Mouse (Mus musculus): ENCODE data around the gene Usp25. TPM values are rescaled to one million over a fixed set of nuclear protein-coding genes. Genes with fewer than 3 reads are reported as not detected.

Usp25 gene
- polyA plus RNA-seq, 1 experiment from 2014 or later: 27.4 TPM

DNA sequence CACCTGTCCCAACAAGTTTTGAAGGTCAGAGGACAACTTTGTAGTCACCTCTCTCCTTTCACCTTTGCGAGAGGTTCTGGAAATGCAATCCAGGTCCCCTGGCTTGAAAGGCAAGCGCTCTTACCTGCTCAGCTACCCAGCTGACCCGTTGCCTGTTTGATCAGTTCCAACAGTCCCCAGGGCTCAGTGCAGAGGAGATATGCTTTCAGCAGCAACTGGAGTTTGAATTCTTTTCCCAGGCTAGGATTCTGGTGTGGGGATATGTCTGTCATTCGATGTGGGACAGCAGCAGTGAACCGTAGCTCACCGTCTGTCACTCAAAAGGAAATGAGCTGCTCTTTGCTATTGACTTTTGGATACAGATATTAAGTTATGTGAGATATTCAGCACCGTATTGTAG, 4.4 kb downstream of the Usp25 start:
- Histone ChIP-seq H3K27ac (no peak overlapping the region), H3K4me1 (peaks cover 26% of the 10 kb centered on the region), H3K9ac (no peak overlapping the region), H3K9me3 (no peaks in the 10 kb centered on the region), H3K4me3 (no peak overlapping the region), H3K27me3 (no peaks in the 10 kb centered on the region), H3K36me3 (no peaks in the 10 kb centered on the region), H3K4me2 (replicated peaks) (no peak overlapping the region)
- WGBS: 49% methylated on average over 7 of the region's 7 CpGs
- ATAC-seq (ENCODE audit: insufficient number of reproducible peaks, insufficient read depth, low FRiP score, low TSS enrichment): no peak

DNA sequence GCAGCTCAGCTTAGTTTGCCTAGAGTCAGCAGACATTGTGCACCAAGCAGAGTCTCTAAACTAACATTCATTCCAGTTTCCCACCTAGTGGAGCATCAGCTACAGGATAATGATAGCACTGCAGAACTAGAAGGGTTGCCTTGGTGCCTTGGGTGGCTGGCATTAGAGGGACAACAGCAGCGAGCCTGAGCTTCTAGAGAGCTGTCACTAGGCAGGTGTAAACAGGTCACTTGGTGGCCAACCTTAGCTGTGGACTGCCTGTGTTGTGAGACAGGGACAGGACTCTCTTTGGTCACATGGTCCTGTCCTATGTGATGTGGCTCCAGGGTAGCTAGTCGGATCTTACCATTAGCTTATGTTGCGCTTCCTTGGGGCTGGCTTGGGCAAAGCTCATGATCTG, 6.7 kb downstream of the Usp25 start:
- Histone ChIP-seq H3K27ac (no peak overlapping the region), H3K9ac (no peak overlapping the region), H3K36me3 (peaks cover 10% of the 10 kb centered on the region), H3K27me3 (no peaks in the 10 kb centered on the region), H3K9me3 (no peaks in the 10 kb centered on the region), H3K4me1 (peaks cover 20% of the 10 kb centered on the region), H3K4me2 (replicated peaks) (no peak overlapping the region; the same call in 1 of the 2 replicates), H3K4me3 (no peak overlapping the region)
- ATAC-seq (ENCODE audit: insufficient number of reproducible peaks, insufficient read depth, low FRiP score, low TSS enrichment): 0 out of 2 replicates have a peak, but pooled peaks have one; percentile 41
- WGBS: 43% methylated on average over 3 of the region's 3 CpGs

DNA sequence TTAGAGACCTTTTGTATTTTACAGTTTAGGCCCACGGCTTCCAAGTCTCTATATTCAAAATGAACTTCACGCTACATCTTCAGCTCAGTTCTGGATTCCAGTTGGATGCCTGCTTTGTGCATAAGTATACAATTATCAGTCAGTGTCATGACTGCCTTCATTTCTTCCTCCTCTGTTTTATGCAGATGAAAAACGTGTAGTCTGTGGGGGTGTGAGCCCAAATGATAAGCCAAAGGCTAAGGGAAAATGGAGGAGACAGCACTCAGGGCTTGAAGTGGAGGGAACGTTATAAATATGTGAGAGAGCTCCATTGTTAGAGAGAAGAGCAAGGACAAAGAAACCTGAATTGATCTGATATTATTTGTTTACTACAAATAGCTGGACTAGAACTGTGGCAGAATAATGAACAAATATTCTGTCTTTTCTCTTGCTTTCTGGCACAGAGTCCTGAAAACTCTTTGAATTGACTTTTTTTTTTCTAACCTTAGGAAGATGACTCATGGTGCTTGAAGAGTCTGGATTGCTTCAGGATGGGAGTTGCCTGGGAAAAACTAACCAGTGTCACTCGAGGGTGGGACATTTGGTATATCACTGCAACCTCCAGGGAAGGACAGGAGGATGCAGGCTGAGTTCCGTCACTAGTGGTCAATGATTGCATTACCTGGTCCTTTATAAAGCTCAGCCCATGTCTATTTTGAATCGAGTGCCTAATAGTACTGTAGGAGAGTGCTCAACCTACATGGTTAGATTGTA, 10.3 kb downstream of the Usp25 start:
- WGBS: 88% methylated on average over 7 of the region's 7 CpGs
- Histone ChIP-seq H3K9me3 (no peaks in the 10 kb centered on the region), H3K9ac (no peak overlapping the region), H3K4me3 (no peak overlapping the region), H3K4me2 (replicated peaks) (no peak overlapping the region), H3K36me3 (peaks cover 10% of the 10 kb centered on the region), H3K27ac (no peak overlapping the region), H3K27me3 (no peaks in the 10 kb centered on the region), H3K4me1 (peaks cover 18% of the 10 kb centered on the region)
- ATAC-seq (ENCODE audit: insufficient number of reproducible peaks, insufficient read depth, low FRiP score, low TSS enrichment): no peak

DNA sequence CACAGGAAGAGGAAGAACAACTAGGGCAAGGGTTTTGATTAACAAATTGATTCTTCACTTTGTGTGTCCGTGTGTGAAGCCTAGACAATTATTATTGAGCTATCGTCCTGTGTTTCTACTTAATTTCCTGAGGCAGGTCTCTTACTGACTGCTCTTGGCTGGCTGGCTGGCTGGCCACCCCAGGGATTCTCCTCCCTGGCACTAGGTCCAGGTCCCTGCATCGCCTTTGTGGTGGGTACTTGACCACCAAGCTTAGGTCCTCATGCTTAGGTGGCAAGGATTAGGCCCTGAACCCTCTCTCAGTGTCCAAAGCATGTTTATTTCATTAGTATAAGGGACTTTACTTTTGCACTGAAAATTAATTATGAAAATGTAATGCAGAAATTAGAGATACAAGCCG, 12.6 kb downstream of the Usp25 start:
- H3K27me3 ChIP-seq: no peaks in the 10 kb centered on the region
- H3K36me3 ChIP-seq: peaks cover 10% of the 10 kb centered on the region
- WGBS: 93% methylated on average over 4 of the region's 4 CpGs
- ATAC-seq (ENCODE audit: insufficient number of reproducible peaks, insufficient read depth, low FRiP score, low TSS enrichment): no peak
- H3K4me1 ChIP-seq: peaks cover 11% of the 10 kb centered on the region; the same call in 1 of the 2 replicates
- H3K4me3 ChIP-seq: no peak overlapping the region
- no peak overlapping the region for H3K4me2 ChIP-seq (replicated peaks)
- no peak overlapping the region for H3K9ac ChIP-seq
- no peaks in the 10 kb centered on the region for H3K9me3 ChIP-seq
- no peak overlapping the region for H3K27ac ChIP-seq

DNA sequence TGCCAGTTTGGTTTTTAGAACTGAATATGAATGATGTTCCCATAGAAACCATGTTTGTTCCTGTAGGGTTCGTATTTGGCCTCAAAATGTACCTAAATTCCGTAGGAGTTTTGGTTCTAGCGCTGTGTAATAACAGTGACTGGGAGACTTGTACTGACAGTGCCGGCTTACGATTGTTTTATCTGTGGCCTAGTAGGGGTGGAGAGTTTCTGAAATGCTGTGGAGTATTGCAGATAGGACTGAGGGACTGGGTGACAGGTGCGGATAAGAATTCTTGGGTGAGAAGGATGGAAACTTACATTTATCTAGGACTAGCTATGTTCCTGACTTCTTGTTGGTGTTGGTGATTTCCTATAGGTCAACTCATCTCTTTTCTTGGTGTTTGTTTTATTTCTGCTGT, 13.4 kb downstream of the Usp25 start:
- Histone ChIP-seq H3K9me3 (no peaks in the 10 kb centered on the region), H3K27me3 (no peaks in the 10 kb centered on the region), H3K9ac (no peak overlapping the region), H3K4me1 (peaks cover 11% of the 10 kb centered on the region; the same call in 1 of the 2 replicates), H3K4me3 (no peak overlapping the region), H3K27ac (no peak overlapping the region), H3K4me2 (replicated peaks) (no peak overlapping the region), H3K36me3 (peaks cover 10% of the 10 kb centered on the region)
- no peak for ATAC-seq (ENCODE audit: insufficient number of reproducible peaks, insufficient read depth, low FRiP score, low TSS enrichment)
- 92% methylated on average over 6 of the region's 6 CpGs for WGBS

DNA sequence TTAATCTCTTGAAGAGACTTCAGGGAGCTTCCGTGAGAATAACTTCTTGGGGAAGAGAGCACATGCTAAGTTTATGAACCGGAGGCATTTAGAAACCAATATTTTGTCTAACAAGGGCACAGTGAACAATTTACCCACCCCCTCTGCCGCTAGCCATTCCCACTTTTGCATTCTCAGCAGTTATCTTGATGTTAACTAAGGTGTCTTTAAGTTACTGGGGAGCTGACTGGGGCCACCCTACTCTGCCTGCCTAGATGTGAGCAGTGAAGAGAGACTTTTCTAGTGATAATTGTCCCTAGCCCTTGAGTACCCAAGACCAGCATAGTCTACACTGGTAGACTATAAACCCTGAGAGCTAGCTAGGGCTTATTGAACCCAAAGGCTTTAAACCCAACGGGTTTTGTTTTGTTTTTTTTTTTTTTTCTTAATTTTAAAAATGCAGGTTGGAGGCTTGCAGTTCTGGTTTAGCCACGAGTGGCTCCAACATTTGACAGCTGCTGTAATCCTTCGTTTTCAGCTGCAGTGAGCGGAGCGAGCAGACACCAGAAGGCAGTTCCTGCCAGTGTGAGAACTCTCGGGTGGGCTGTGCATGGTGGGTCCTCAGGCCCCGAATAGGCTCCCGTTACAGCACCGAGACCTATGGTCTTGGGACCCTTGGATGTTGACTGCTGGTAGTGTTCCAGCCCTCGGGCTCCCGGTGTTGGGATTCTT, 14.6 kb downstream of the Usp25 start:
- Histone ChIP-seq H3K4me1 (peaks cover 11% of the 10 kb centered on the region; the same call in 1 of the 2 replicates), H3K4me2 (replicated peaks) (no peak overlapping the region), H3K36me3 (peaks cover 10% of the 10 kb centered on the region), H3K9me3 (no peaks in the 10 kb centered on the region), H3K9ac (no peak overlapping the region), H3K27ac (no peak overlapping the region), H3K27me3 (no peaks in the 10 kb centered on the region), H3K4me3 (no peak overlapping the region)
- WGBS: 78% methylated on average over 14 of the region's 14 CpGs
- no peak for ATAC-seq (ENCODE audit: insufficient number of reproducible peaks, insufficient read depth, low FRiP score, low TSS enrichment)

DNA sequence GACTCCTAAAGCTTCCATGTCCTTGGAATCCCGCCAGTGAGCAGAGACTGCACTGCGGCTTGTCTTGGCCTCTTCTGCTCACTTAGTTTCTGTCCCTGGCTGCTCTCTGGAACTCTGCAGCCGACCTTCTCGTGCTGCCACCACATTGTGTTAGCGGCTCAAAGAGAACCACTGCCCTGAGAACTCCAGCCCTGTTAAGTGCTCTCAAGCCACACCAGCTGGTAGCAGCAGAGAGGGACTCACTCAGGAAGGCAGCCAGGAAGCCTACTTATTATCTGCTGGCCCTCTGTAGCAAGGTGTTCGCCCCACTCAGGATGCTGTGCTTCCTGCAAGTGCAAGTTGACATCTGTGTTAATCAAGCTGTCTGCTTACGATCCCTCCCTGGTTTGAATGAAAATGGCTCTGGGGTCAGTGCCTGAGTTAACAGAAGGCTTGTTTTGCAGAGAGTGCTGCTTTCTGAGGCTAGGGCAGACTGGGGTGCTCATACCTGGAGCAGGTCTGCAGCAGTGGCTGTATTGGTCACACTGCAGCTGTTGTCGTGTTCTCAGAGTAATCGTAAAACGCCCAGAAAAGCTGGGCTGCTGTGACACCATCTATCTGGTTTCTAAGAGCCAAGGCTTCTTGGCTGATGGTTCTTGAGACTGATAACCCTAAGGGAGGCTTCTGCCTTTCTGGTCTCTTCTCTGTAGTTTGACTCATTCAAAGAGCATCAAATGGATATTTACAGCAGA, 15.3 kb downstream of the Usp25 start:
- Histone ChIP-seq H3K4me1 (peaks cover 11% of the 10 kb centered on the region; the same call in 1 of the 2 replicates), H3K36me3 (peaks cover 10% of the 10 kb centered on the region), H3K9ac (no peak overlapping the region), H3K4me2 (replicated peaks) (no peak overlapping the region), H3K27me3 (no peaks in the 10 kb centered on the region), H3K9me3 (no peaks in the 10 kb centered on the region), H3K27ac (no peak overlapping the region), H3K4me3 (no peak overlapping the region)
- WGBS: 80% methylated on average over 10 of the region's 10 CpGs
- no peak for ATAC-seq (ENCODE audit: insufficient number of reproducible peaks, insufficient read depth, low FRiP score, low TSS enrichment)

DNA sequence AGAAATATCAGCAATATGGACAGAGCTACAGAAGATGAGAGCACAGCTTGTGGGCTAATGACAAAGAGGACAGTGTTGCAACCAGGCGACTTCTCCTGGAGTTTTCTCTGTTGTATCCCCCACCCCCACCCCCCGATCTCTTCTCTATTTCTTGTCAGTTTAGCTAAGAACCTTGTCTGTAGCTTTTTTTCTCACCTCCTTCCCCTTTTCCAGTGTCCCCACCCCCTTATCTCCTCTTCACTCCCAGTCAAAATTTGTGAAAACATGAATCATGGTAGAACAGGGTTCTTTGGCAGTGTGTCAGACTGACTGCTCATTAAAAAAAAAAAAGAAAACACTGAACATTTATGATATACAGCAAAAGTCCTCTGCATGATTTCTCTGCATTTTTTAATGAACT, 16.9 kb downstream of the Usp25 start:
- no peak overlapping the region for H3K27ac ChIP-seq
- H3K9ac ChIP-seq: no peak overlapping the region
- WGBS: 60% methylated on average over 2 of the region's 2 CpGs
- no peak for ATAC-seq (ENCODE audit: insufficient number of reproducible peaks, insufficient read depth, low FRiP score, low TSS enrichment)
- H3K9me3 ChIP-seq: no peaks in the 10 kb centered on the region
- no peak overlapping the region for H3K4me2 ChIP-seq (replicated peaks)
- peaks cover 11% of the 10 kb centered on the region; the same call in 1 of the 2 replicates for H3K4me1 ChIP-seq
- no peak overlapping the region for H3K4me3 ChIP-seq
- H3K36me3 ChIP-seq: no peaks in the 10 kb centered on the region
- H3K27me3 ChIP-seq: no peaks in the 10 kb centered on the region

DNA sequence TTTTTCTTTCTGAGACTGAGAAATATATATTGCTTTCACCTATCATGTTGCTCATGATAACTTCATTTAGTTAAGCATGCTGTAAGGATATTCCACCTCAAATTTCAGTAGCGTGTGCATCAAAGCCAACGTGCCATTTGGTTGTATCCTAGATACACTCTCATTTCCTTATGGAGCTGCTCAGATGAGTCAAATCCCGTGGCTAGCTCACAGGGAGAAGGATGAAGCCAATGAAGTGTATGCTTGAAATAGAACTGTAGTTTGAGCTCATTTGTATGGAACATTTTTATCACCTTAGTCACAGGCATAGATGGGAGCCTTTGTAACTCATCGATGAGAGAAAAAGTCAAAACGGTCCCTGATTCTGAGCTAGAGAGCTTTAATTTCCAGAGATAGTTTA, 20.8 kb downstream of the Usp25 start:
- Histone ChIP-seq H3K4me2 (replicated peaks) (no peak overlapping the region), H3K9ac (no peak overlapping the region), H3K4me3 (no peak overlapping the region), H3K36me3 (0 out of 2 replicates have a peak, but pooled peaks cover 16% of the 10 kb centered on the region), H3K9me3 (no peaks in the 10 kb centered on the region), H3K27me3 (no peaks in the 10 kb centered on the region), H3K27ac (no peak overlapping the region), H3K4me1 (0 out of 2 replicates have a peak, but pooled peaks cover 3% of the 10 kb centered on the region)
- 88% methylated on average over 5 of the region's 5 CpGs for WGBS
- no peak for ATAC-seq (ENCODE audit: insufficient number of reproducible peaks, insufficient read depth, low FRiP score, low TSS enrichment)

DNA sequence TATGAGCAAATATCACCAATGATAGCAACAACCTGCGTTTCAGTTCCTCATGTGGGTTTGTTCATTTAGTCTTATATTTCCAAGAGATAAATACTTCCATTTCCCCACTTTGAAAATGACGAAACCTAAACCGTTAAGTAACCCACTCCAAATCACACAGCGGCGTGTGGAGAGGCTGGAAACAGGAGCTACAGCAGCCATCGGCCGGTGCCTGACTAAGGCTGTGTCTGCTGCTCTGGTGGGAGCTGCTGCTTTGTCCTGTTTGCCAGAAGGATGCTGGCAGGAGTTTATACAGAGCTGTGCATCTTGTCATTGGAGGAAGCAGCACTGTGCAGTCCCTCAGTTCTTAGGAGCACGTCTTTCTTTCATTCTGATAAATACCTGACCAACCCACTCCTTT, 21.2 kb downstream of the Usp25 start:
- Histone ChIP-seq H3K9me3 (no peaks in the 10 kb centered on the region), H3K4me3 (no peak overlapping the region), H3K36me3 (0 out of 2 replicates have a peak, but pooled peaks cover 17% of the 10 kb centered on the region), H3K27ac (no peak overlapping the region), H3K4me2 (replicated peaks) (no peak overlapping the region), H3K9ac (no peak overlapping the region), H3K4me1 (0 out of 2 replicates have a peak, but pooled peaks cover 3% of the 10 kb centered on the region), H3K27me3 (no peaks in the 10 kb centered on the region)
- ATAC-seq (ENCODE audit: insufficient number of reproducible peaks, insufficient read depth, low FRiP score, low TSS enrichment): no peak
- 77% methylated on average over 8 of the region's 8 CpGs for WGBS

DNA sequence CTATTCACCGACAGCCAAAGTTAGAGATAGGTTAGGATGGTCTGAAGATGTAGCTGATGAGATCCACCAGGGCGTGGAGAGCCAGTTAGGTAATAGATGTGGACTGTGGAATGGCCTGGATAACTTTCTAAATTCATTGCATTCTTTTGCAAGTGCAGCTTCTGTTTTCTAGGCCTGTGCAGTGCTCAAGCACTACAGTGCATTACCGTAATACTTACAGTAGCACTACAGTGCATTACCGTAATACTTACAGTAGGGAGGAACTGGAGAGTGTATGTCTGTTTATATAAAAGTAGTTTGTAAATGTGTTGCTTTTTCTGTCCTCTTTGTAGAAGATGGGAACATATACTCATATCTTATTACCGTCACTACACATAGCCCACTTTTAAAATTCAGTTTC, 28.1 kb downstream of the Usp25 start:
- no peak overlapping the region for H3K9ac ChIP-seq
- H3K4me2 ChIP-seq (replicated peaks): no peak overlapping the region
- 79% methylated on average over 5 of the region's 5 CpGs for WGBS
- H3K27ac ChIP-seq: no peak overlapping the region
- H3K4me3 ChIP-seq: no peak overlapping the region
- H3K36me3 ChIP-seq: 0 out of 2 replicates have a peak, but pooled peaks cover 17% of the 10 kb centered on the region
- no peaks in the 10 kb centered on the region for H3K27me3 ChIP-seq
- H3K9me3 ChIP-seq: no peaks in the 10 kb centered on the region
- no peak for ATAC-seq (ENCODE audit: insufficient number of reproducible peaks, insufficient read depth, low FRiP score, low TSS enrichment)
- H3K4me1 ChIP-seq: 0 out of 2 replicates have a peak, but pooled peaks cover 3% of the 10 kb centered on the region
